Mouse (Mus musculus): ENCODE results near the gene Cxcl12.

Gene Cxcl12

GRCm38 (mm10) chr6:117168321-117169011, at the start of gene Cxcl12:
Gene Cxcl12, plus strand, starts transcription at chr6:117168535.
- DNase-seq, result peak; percentile 79 to 85

- DNase-seq, result peak; percentile 53 to 65
Observed at GRCm38 (mm10) chr6:117122074-117122473, 46.3 kb upstream of the Cxcl12 start.

GRCm38 (mm10) chr6:117126356-117126755, 42.0 kb upstream of the Cxcl12 start:
- peak; percentile 74 to 79 for DNase-seq

- DNase-seq, result peak; percentile 56 to 62
Observed at GRCm38 (mm10) chr6:117129443-117129842, 38.9 kb upstream of the Cxcl12 start.

- DNase-seq, result no peak
Observed at GRCm38 (mm10) chr6:117130680-117131111, 37.6 kb upstream of the Cxcl12 start.

- DNase-seq, result no peak
Observed at GRCm38 (mm10) chr6:117134526-117134925, 33.8 kb upstream of the Cxcl12 start.

- DNase-seq, result peak in 1 of 2 experiments; percentile 28
Observed at GRCm38 (mm10) chr6:117137735-117138134, 30.6 kb upstream of the Cxcl12 start.

- DNase-seq, result no peak
Observed at GRCm38 (mm10) chr6:117140907-117141306, 27.4 kb upstream of the Cxcl12 start.

- no peak for DNase-seq
Observed at GRCm38 (mm10) chr6:117146951-117147350, 21.4 kb upstream of the Cxcl12 start.

- DNase-seq, result no peak
Observed at GRCm38 (mm10) chr6:117151484-117152149, 16.7 kb upstream of the Cxcl12 start.

GRCm38 (mm10) chr6:117153046-117153445, 15.3 kb upstream of the Cxcl12 start:
- DNase-seq, result no peak

- DNase-seq, result no peak
Observed at GRCm38 (mm10) chr6:117156846-117157245, 11.5 kb upstream of the Cxcl12 start.

GRCm38 (mm10) chr6:117159710-117160690, 8.3 kb upstream of the Cxcl12 start:
- peak; percentile 38 for DNase-seq

- DNase-seq, result peak in 1 of 2 experiments; percentile 57
Observed at GRCm38 (mm10) chr6:117163486-117163885, 4.8 kb upstream of the Cxcl12 start.

- DNase-seq, result peak; percentile 97 to 98
Observed at GRCm38 (mm10) chr6:117166581-117167425, 1.5 kb upstream of the Cxcl12 start.

- DNase-seq, result no peak
Observed at GRCm38 (mm10) chr6:117167426-117167730, 957 bp upstream of the Cxcl12 start.

GRCm38 (mm10) chr6:117169051-117169909, 945 bp downstream of the Cxcl12 start:
- DNase-seq, result peak; percentile 42 to 57

- no peak for DNase-seq
Observed at GRCm38 (mm10) chr6:117169910-117170747, 1.8 kb downstream of the Cxcl12 start.

- no peak for DNase-seq
Observed at GRCm38 (mm10) chr6:117172358-117172757, 4.0 kb downstream of the Cxcl12 start.

- peak; percentile 96 to 97 for DNase-seq
Observed at GRCm38 (mm10) chr6:117173876-117174275, 5.5 kb downstream of the Cxcl12 start.

Measured in cerebellum, postnatal 10 days (tissue).